Mouse (Mus musculus) frontal cortex, postnatal 10 days (tissue): ENCODE measurements around the gene Immp2l.

ENCODE experiments used
- DNase-seq, 2 experiments: peaks; one replicate each; pipeline ENCODE4 v3.0.0; 2022; ENCODE audit warnings: low spot score in 2 of 2, mixed read lengths in 1 of 2

Gene Immp2l

GRCm38 (mm10) chr12:41314811-41315461 is 291.0 kb downstream of the Immp2l start:
- DNase-seq = no peak

GRCm38 (mm10) chr12:41315871-41316270 is 292.0 kb downstream of the Immp2l start:
- DNase-seq = no peak

DNA sequence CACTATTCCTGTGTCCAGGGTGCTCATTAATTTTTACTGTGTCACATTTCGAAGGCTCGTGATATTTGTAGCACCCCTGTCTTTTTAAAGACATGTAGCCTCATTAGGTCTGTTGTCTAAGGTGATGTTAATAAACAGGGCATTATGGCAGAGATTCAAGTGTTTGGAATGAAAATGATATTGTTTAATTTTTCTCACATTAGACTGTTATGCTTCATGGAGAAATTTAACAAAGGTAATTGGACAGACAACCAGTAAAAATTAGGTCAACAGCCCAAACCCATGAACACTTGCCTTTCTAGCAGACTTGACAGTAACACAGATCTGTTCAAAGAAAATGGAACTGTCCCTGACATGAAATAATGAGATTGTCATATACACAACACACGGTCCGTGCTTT is 292.5 kb downstream of the Immp2l start:
- DNase-seq = no peak

- DNase-seq = no peak
These were observed 293.5 kb downstream of the Immp2l start for GRCm38 (mm10) chr12:41317431-41317830.

- no peak for DNase-seq
These were observed 298.1 kb downstream of the Immp2l start for GRCm38 (mm10) chr12:41322018-41322417.

GRCm38 (mm10) chr12:41324418-41324817 is 300.5 kb downstream of the Immp2l start:
- no peak for DNase-seq

GRCm38 (mm10) chr12:41325756-41326155 is 301.9 kb downstream of the Immp2l start:
- DNase-seq = no peak

GRCm38 (mm10) chr12:41330988-41331671 is 307.2 kb downstream of the Immp2l start:
- no peak for DNase-seq

- DNase-seq = no peak
These were observed 321.7 kb downstream of the Immp2l start for GRCm38 (mm10) chr12:41345621-41346020.

GRCm38 (mm10) chr12:41347494-41347893 is 323.6 kb downstream of the Immp2l start:
- DNase-seq = no peak

- DNase-seq = no peak
These were observed 325.5 kb downstream of the Immp2l start for GRCm38 (mm10) chr12:41349386-41349785.

GRCm38 (mm10) chr12:41349814-41350213 is 325.9 kb downstream of the Immp2l start:
- no peak for DNase-seq

GRCm38 (mm10) chr12:41351275-41351674 is 327.4 kb downstream of the Immp2l start:
- DNase-seq = no peak

DNA sequence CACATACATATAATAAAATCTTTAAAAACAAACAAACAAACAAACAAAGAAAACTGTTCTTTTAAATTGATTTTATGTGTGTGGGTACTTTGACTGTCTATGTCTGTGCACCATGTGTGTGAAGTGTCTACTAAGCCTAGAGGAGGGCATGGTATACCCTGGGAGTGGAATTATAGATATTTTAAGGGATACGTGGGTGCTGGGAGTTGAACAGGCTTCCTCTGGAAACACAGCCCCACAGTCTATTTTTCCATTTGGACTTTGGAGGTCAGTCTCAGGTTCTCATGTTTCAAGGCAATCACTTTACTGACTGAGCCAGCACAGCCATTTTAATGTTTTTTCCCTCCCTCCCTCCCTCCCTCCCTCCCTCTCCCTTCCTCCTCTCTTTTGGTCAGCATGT is 331.0 kb downstream of the Immp2l start:
- no peak for DNase-seq

DNA sequence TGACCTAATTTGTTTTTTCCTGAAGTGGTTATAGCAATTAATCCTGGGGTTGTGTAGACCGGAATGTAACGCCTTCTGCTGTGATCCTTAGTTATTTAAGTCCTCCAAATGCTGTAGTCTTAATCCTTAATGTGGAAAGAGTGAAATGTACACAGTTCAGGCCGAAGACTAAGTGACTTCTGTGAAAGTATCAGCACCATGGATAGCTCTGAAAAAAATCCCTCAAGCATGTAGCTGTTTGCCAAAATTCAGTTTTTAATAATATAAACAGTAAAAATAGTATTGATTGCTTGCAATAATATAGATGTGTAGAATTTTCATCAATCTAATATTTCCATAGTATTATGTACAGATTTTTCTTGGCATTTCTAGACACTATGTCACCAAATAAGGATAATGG is 332.1 kb downstream of the Immp2l start:
- DNase-seq = no peak

- no peak for DNase-seq
These were observed 362.8 kb downstream of the Immp2l start for GRCm38 (mm10) chr12:41386685-41387084.

DNA sequence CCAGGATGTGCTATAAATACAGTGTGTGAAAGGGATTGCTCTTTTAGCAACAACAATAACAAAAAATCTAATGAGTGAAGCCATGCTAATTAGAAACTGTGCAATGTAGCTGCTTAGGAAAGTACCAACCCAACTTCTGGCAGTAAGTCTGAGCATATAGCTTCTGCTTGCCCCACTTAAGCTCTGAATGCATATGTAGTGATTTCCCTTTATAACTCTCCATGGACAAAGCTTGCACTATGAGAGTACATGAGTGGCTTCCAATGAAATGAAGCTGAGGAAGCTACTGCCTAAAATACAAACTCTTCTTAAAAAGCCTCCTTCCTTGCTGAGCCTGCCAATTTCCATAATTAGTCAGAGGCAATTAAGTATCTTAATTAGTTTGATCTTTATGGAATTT is 370.3 kb downstream of the Immp2l start:
- DNase-seq = no peak

DNA sequence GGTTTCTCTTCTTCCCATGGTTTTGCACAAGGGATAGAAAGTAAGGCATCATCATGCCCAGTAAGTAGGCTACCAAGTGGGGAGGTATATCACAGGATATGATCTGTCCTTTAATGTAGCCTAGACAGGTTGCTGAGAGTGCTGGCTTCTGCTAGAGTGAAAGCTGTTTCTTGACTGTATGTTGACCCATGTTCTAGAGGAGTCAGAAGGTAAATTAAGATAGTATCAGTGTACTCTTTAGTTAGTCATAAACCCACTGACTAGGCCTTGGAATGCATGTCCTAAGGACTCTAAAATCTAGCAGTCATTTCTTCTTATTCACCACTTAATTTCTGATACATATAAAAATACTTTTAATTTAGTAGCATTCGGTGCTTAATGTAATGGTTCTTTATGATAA is 377.2 kb downstream of the Immp2l start:
- DNase-seq = no peak

- DNase-seq = no peak
These were observed 378.0 kb downstream of the Immp2l start for GRCm38 (mm10) chr12:41401923-41402322.

- DNase-seq = no peak
These were observed 385.5 kb downstream of the Immp2l start for GRCm38 (mm10) chr12:41409431-41409830.

DNA sequence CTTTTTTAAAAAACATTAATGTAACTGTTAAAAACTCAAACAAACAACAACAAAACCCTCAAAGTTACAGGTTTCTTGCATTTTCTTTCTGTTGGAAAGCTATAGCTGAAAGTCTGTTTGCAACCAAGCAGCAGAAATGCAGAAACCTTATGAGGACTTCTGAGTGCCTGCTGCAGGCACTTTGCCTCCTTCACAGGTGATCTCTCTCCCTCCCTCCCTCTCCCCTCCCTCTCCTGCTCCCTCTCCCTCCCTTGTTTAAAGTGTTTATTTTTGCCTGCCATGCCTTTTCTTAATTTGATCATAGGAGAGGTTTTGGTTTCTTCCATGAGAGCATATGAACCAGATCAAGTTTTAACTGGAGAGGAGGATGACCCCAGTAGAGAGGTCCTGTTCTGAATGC is 392.7 kb downstream of the Immp2l start:
- DNase-seq = no peak

- no peak for DNase-seq
These were observed 393.2 kb downstream of the Immp2l start for GRCm38 (mm10) chr12:41417099-41417498.

DNA sequence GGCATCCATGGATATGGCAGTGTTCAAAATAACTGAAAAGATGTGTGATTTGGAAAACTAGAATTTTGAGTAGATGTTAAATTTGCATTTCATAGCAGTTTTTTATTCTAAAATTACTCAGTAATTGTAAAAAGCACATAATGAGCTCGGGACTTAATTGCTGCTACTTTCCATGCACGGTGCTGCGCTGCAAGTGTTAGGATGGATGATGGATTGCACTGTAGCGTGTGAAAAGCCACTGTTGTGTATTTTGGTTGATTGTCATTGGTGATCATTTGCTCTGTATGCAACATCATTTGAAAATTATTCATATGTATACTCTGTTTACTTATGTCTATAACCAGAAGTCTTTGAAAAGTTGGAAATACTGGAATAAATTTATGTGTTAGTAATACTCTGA is 394.1 kb downstream of the Immp2l start:
- DNase-seq = no peak
